Mouse (Mus musculus): ENCODE data around the gene Als2. TPM values are rescaled to one million over a fixed set of nuclear protein-coding genes. Genes with fewer than 3 reads are reported as not detected.

Gene Als2
- total and polyA plus RNA-seq, 3 experiments: 13.4 to 41.0 (median 25.0) TPM

DNA sequence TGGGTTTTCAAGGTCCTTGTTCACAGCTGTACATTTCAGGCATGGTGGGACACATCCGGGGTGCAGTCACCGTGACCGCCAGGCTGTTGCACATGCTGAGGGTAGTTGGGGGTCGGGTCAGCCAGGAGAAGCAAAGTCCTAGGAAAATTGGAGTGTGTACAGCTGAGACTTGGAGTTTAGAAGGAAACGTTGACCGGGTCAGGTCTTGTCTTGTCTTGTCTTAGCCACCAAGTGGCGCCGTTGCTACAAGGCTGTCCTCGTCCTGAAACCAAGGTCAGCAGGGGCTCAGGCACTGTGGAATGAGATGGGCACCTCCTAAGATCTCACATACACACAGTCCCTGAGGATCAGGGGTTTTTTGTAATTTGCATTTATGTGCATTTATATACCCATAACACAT is 10.6 kb upstream of the Als2 start (continued):
- no peak for TF ChIP-seq ZKSCAN1 (IDR thresholded peaks at IDR 0.05; ENCODE audit: borderline replicate concordance, low read depth, low read length)
- no peak for TF ChIP-seq MAFK (IDR thresholded peaks at IDR 0.05; ENCODE audit: insufficient replicate concordance, low read length)
- TF ChIP-seq GABPA (IDR thresholded peaks at IDR 0.05; ENCODE audit: insufficient replicate concordance, low read depth, low read length): no peak

DNA sequence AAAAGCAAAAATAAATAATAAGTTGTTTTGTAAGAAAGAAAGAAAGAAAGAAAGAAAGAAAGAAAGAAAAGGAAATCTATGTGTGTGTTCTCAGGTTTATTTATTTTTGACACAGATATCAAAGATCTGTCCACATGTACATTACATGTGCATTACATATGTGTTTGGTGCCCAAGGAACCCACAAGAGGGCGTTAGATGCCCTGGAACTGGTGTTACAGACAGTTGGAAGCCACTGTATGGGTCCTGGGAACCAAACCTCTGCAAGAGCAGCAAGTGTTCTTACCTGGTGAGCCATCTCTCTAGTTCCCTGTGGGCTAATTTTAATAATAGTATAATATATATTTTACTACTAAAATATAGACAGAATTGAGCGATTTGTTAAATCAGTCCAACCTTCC is 6.7 kb upstream of the Als2 start:
- Histone ChIP-seq H3K27me3 (replicated peaks) (no peaks in the 10 kb centered on the region), H3K27ac (ENCODE audit: insufficient read depth, low read depth) (no peak overlapping the region), H3K36me3 (replicated peaks in 1 of 2; ENCODE audit: control insufficient read depth in 1 of 2, insufficient read depth in 1 of 2, low read length in 1 of 2) (no peaks in the 10 kb centered on the region), H3K4me2 (ENCODE audit: insufficient read depth, low read depth, poor library complexity, severe bottlenecking) (no peak overlapping the region), H3K9ac (ENCODE audit: insufficient read depth, low read depth) (no peak overlapping the region), H3K4me3 (replicated peaks in 1 of 3; ENCODE audit: low read depth in 2 of 3, low read length in 2 of 3, poor library complexity in 1 of 3) (no peak overlapping the region), H3K9me3 (replicated peaks; ENCODE audit: low read length) (peaks cover 5% of the 10 kb centered on the region), H3K79me2 (replicated peaks; ENCODE audit: control insufficient read depth, extremely low read depth, insufficient read depth, poor library complexity, severe bottlenecking) (no peaks in the 10 kb centered on the region), H3K4me1 (ENCODE audit: control insufficient read depth in 1 of 2, insufficient read depth in 2 of 2) (peaks cover 4 to 7% of the 10 kb centered on the region in 2 experiments; a peak in 3 of 4 replicates)
- TF ChIP-seq SIN3A (IDR thresholded peaks at IDR 0.05; ENCODE audit: low read length) (no peak), CTCF (conservative IDR thresholded peaks at IDR 0.05 in 1 of 2, IDR thresholded peaks at IDR 0.05 in 1 of 2; ENCODE audit: low read depth in 2 of 2, low read length in 2 of 2) (peak in 1 of 2 experiments; percentile 15; a peak in 1 of 4 replicates)
- dilution Hi-C loops (cut with MboI; ENCODE audit: extremely low pct_ligation_motif_present, extremely low pct_unique_long_range_greater_than_20kb, low sequenced_read_pairs) (no loop called here), in situ Hi-C loops (cut with MboI; ENCODE audit: low pct_ligation_motif_present, low pct_unique_long_range_greater_than_20kb, low sequenced_read_pairs) (loop anchor here (10.0 to 25.0 kb wide), 2 partner anchors 381 to 456 kb away; partner anchors contain the start of gene Casp8)
- no peak for DNase-seq (ENCODE audit: extremely low read depth)

DNA sequence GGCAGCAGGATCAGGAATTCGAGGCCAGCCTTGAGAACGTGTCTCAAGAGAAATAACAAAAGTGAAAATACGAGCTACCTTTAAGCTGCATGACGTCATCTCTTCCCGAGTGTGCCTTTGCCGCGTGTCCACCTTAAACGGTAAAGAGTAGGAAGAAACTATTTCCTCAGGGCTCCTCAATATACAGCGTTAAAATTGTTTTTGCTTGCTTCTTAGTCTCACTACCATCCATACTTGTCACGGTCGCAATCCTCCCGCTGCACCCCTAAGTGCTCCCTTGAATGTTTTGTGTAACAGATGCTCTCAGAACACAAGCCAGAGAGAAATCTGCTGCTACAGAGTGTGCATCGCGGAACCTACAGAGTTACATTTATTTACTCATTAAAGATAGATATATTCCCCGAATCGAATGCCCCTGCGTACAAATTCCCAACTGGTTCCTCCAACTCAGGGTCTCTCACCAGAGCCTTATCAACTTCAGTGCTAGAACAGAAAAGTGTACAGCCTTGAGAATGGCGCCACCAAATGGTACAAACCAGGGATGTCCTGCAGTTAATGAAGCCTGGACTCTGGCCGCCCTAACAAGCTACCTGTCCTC is 682 bp upstream of the Als2 start:
- peaks cover 5% of the 10 kb centered on the region for H3K9me3 ChIP-seq (replicated peaks; ENCODE audit: low read length)
- dilution Hi-C loops (cut with MboI; ENCODE audit: extremely low pct_ligation_motif_present, extremely low pct_unique_long_range_greater_than_20kb, low sequenced_read_pairs): no loop called here

More for the DNA sequence above, 682 bp upstream of the Als2 start:
- peak overlapping the region; percentile 65 for H3K9ac ChIP-seq (ENCODE audit: insufficient read depth, low read depth)
- H3K27ac ChIP-seq (ENCODE audit: insufficient read depth, low read depth): peak overlapping the region; percentile 28
- in situ Hi-C loops (cut with MboI; ENCODE audit: low pct_ligation_motif_present, low pct_unique_long_range_greater_than_20kb, low sequenced_read_pairs): loop anchor here (5.0 to 25.0 kb wide), 4 partner anchors 90 to 450 kb away; partner anchors contain the start of gene Casp8
- peaks cover 3 to 14% of the 10 kb centered on the region in 2 experiments; a peak in 1 of 4 replicates for H3K4me1 ChIP-seq (ENCODE audit: control insufficient read depth in 1 of 2, insufficient read depth in 2 of 2)
- H3K27me3 ChIP-seq (replicated peaks): no peaks in the 10 kb centered on the region
- H3K4me3 ChIP-seq (replicated peaks in 1 of 3; ENCODE audit: low read depth in 2 of 3, low read length in 2 of 3, poor library complexity in 1 of 3): peak overlapping the region; percentile 54 to 89 (median 68)
- DNase-seq (ENCODE audit: extremely low read depth): peak; percentile 88
- H3K79me2 ChIP-seq (replicated peaks; ENCODE audit: control insufficient read depth, extremely low read depth, insufficient read depth, poor library complexity, severe bottlenecking): no peaks in the 10 kb centered on the region; the same call in 1 of the 2 replicates
- no peaks in the 10 kb centered on the region for H3K36me3 ChIP-seq (replicated peaks in 1 of 2; ENCODE audit: control insufficient read depth in 1 of 2, insufficient read depth in 1 of 2, low read length in 1 of 2)
- peak; percentile 18; the same call in 1 of the 2 replicates for TF ChIP-seq SIN3A (IDR thresholded peaks at IDR 0.05; ENCODE audit: low read length)
- peak; percentile 86 for TF ChIP-seq JUND (conservative IDR thresholded peaks at IDR 0.05; ENCODE audit: low read depth, low read length)
- no peak for TF ChIP-seq ETS1 (conservative IDR thresholded peaks at IDR 0.05; ENCODE audit: low read depth, low read length)
- TF ChIP-seq ZMIZ1 (IDR thresholded peaks at IDR 0.05; ENCODE audit: low read depth, low read length): no peak
- peak; percentile 88 for TF ChIP-seq SMC3 (IDR thresholded peaks at IDR 0.05; ENCODE audit: low read depth, low read length)
- peak; percentile 59; the same call in 1 of the 2 replicates for TF ChIP-seq MXI1 (IDR thresholded peaks at IDR 0.05; ENCODE audit: low read depth, low read length)
- TF ChIP-seq TBP (conservative IDR thresholded peaks at IDR 0.05; ENCODE audit: low read depth, low read length): 0 out of 2 replicates have a peak, but pooled peaks have one; percentile 12
- TF ChIP-seq ZKSCAN1 (IDR thresholded peaks at IDR 0.05; ENCODE audit: borderline replicate concordance, low read depth, low read length): no peak
- TF ChIP-seq CHD1 (IDR thresholded peaks at IDR 0.05; ENCODE audit: low read depth, low read length): no peak
- TF ChIP-seq HCFC1 (IDR thresholded peaks at IDR 0.05; ENCODE audit: low read depth, low read length): 0 out of 2 replicates have a peak, but pooled peaks have one; percentile 8
- peak; percentile 98 for TF ChIP-seq RAD21 (IDR thresholded peaks at IDR 0.05; ENCODE audit: low read depth, low read length)
- peak; percentile 75 for TF ChIP-seq JUN (IDR thresholded peaks at IDR 0.05; ENCODE audit: insufficient read depth, low read depth, low read length)
- TF ChIP-seq CHD2 (IDR thresholded peaks at IDR 0.05; ENCODE audit: low read length): no peak
- TF ChIP-seq E2F4 (IDR thresholded peaks at IDR 0.05; ENCODE audit: insufficient replicate concordance, low read depth, low read length): no peak
- TF ChIP-seq MYC (IDR thresholded peaks at IDR 0.05; ENCODE audit: low read depth, low read length): peak; percentile 80; the same call in 1 of the 2 replicates
- peak; percentile 48; the same call in 1 of the 2 replicates for TF ChIP-seq NELFE (IDR thresholded peaks at IDR 0.05; ENCODE audit: low read depth, low read length)
- peak; percentile 42 to 97; a peak in 3 of 4 replicates for TF ChIP-seq CTCF (conservative IDR thresholded peaks at IDR 0.05 in 1 of 2, IDR thresholded peaks at IDR 0.05 in 1 of 2; ENCODE audit: low read depth in 2 of 2, low read length in 2 of 2)
- peak overlapping the region; percentile 65 for H3K4me2 ChIP-seq (ENCODE audit: insufficient read depth, low read depth, poor library complexity, severe bottlenecking)
